Mouse (Mus musculus): ENCODE measurements at regions not wholly inside any gene's neighbourhood (a gene's known extent, or its start where the extent isn't known, plus 50 kb on each side); places are given as distances from the start of the nearest gene placed in this dataset.

- no peak for TF ChIP-seq CTCF (IDR thresholded peaks at IDR 0.05)
- H3K27me3 ChIP-seq: no peaks in the 10 kb centered on the region
- DNase-seq (ENCODE audit: low read depth, low spot score) (no peak), ATAC-seq (no peak)
- ChIA-PET CTCF (no interaction called here), POLR2A (no interaction called here)
- in situ Hi-C loops (cut with MboI; ENCODE audit: low pct_unique_long_range_greater_than_20kb): no loop called here
Observed at GRCm38 (mm10) chr2:179022675-179023194, 419.5 kb upstream of the Cdh4 start.

- ATAC-seq (no peak), DNase-seq (ENCODE audit: low read depth, low spot score) (no peak)
- no peaks in the 10 kb centered on the region for H3K27me3 ChIP-seq
- in situ Hi-C loops (cut with MboI; ENCODE audit: low pct_unique_long_range_greater_than_20kb): no loop called here
- ChIA-PET CTCF (no interaction called here), POLR2A (no interaction called here)
- TF ChIP-seq CTCF (IDR thresholded peaks at IDR 0.05): no peak
Observed at GRCm38 (mm10) chr2:179024225-179024624, 418.0 kb upstream of the Cdh4 start.

GRCm38 (mm10) chr2:179033171-179033570 is 409.1 kb upstream of the Cdh4 start:
- ATAC-seq (no peak), DNase-seq (ENCODE audit: low read depth, low spot score) (no peak)
- in situ Hi-C loops (cut with MboI; ENCODE audit: low pct_unique_long_range_greater_than_20kb): no loop called here
- POLR2A ChIA-PET: no interaction called here
- no peak for TF ChIP-seq CTCF (IDR thresholded peaks at IDR 0.05)
- CTCF ChIA-PET: no interaction called here
- H3K27me3 ChIP-seq: no peaks in the 10 kb centered on the region

GRCm38 (mm10) chr2:179035446-179035845 is 406.8 kb upstream of the Cdh4 start:
- no peak for DNase-seq (ENCODE audit: low read depth, low spot score)
- no peak for ATAC-seq
- no peak for TF ChIP-seq CTCF (IDR thresholded peaks at IDR 0.05)
- H3K27me3 ChIP-seq: no peaks in the 10 kb centered on the region
- ChIA-PET CTCF (no interaction called here), POLR2A (no interaction called here)
- in situ Hi-C loops (cut with MboI; ENCODE audit: low pct_unique_long_range_greater_than_20kb): no loop called here

- ATAC-seq (no peak), DNase-seq (ENCODE audit: low read depth, low spot score) (no peak)
- TF ChIP-seq CTCF (IDR thresholded peaks at IDR 0.05): no peak
- no peaks in the 10 kb centered on the region for H3K27me3 ChIP-seq
- ChIA-PET CTCF (no interaction called here), POLR2A (no interaction called here)
- in situ Hi-C loops (cut with MboI; ENCODE audit: low pct_unique_long_range_greater_than_20kb): no loop called here
Observed at GRCm38 (mm10) chr2:179039697-179040096, 402.5 kb upstream of the Cdh4 start.

- ChIA-PET CTCF (no interaction called here), POLR2A (no interaction called here)
- DNase-seq (ENCODE audit: low read depth, low spot score): no peak
- no peaks in the 10 kb centered on the region for H3K27me3 ChIP-seq
- in situ Hi-C loops (cut with MboI; ENCODE audit: low pct_unique_long_range_greater_than_20kb): no loop called here
- ATAC-seq: no peak
- no peak for TF ChIP-seq CTCF (IDR thresholded peaks at IDR 0.05)
Observed at GRCm38 (mm10) chr2:179043671-179044070, 398.6 kb upstream of the Cdh4 start.

GRCm38 (mm10) chr2:179045361-179045760 is 396.9 kb upstream of the Cdh4 start:
- no peak for TF ChIP-seq CTCF (IDR thresholded peaks at IDR 0.05)
- POLR2A ChIA-PET: no interaction called here
- ATAC-seq (no peak), DNase-seq (ENCODE audit: low read depth, low spot score) (no peak)
- in situ Hi-C loops (cut with MboI; ENCODE audit: low pct_unique_long_range_greater_than_20kb): no loop called here
- CTCF ChIA-PET: no interaction called here
- no peaks in the 10 kb centered on the region for H3K27me3 ChIP-seq

- ChIA-PET POLR2A (no interaction called here), CTCF (no interaction called here)
- in situ Hi-C loops (cut with MboI; ENCODE audit: low pct_unique_long_range_greater_than_20kb): no loop called here
- DNase-seq (ENCODE audit: low read depth, low spot score) (no peak), ATAC-seq (no peak)
- no peaks in the 10 kb centered on the region for H3K27me3 ChIP-seq
- TF ChIP-seq CTCF (IDR thresholded peaks at IDR 0.05): no peak
Observed at GRCm38 (mm10) chr2:179054441-179054840, 387.8 kb upstream of the Cdh4 start.

GRCm38 (mm10) chr2:179064616-179065015 is 377.6 kb upstream of the Cdh4 start:
- POLR2A ChIA-PET: no interaction called here
- ATAC-seq: no peak
- no peaks in the 10 kb centered on the region for H3K27me3 ChIP-seq
- CTCF ChIA-PET: no interaction called here
- no peak for DNase-seq (ENCODE audit: low read depth, low spot score)
- in situ Hi-C loops (cut with MboI; ENCODE audit: low pct_unique_long_range_greater_than_20kb): no loop called here
- no peak for TF ChIP-seq CTCF (IDR thresholded peaks at IDR 0.05)

- no peak for TF ChIP-seq CTCF (IDR thresholded peaks at IDR 0.05)
- in situ Hi-C loops (cut with MboI; ENCODE audit: low pct_unique_long_range_greater_than_20kb): no loop called here
- ChIA-PET POLR2A (no interaction called here), CTCF (no interaction called here)
- DNase-seq (ENCODE audit: low read depth, low spot score) (no peak), ATAC-seq (no peak)
- no peaks in the 10 kb centered on the region for H3K27me3 ChIP-seq
Observed at GRCm38 (mm10) chr2:179069520-179069919, 372.7 kb upstream of the Cdh4 start.

GRCm38 (mm10) chr2:179070346-179070745 is 371.9 kb upstream of the Cdh4 start:
- no peak for DNase-seq (ENCODE audit: low read depth, low spot score)
- in situ Hi-C loops (cut with MboI; ENCODE audit: low pct_unique_long_range_greater_than_20kb): no loop called here
- H3K27me3 ChIP-seq: no peaks in the 10 kb centered on the region
- TF ChIP-seq CTCF (IDR thresholded peaks at IDR 0.05): peak; percentile 24
- no peak for ATAC-seq
- ChIA-PET POLR2A (no interaction called here), CTCF (no interaction called here)

GRCm38 (mm10) chr2:179080462-179081274 is 361.6 kb upstream of the Cdh4 start:
- POLR2A ChIA-PET: no interaction called here
- no peak for ATAC-seq
- CTCF ChIA-PET: no interaction called here

More at GRCm38 (mm10) chr2:179080462-179081274, 361.6 kb upstream of the Cdh4 start:
- no peak for DNase-seq (ENCODE audit: low read depth, low spot score)
- no peaks in the 10 kb centered on the region for H3K27me3 ChIP-seq
- TF ChIP-seq CTCF (IDR thresholded peaks at IDR 0.05): no peak
- in situ Hi-C loops (cut with MboI; ENCODE audit: low pct_unique_long_range_greater_than_20kb): no loop called here

Data from Patski (cell line).